Mouse (Mus musculus) limb, embryonic 14.5 days (tissue): ENCODE data around the gene Anp32a. TPM values are rescaled to one million over a fixed set of nuclear protein-coding genes. Genes with fewer than 3 reads are reported as not detected.

Source experiments
- ATAC-seq: fragments of 200-750 bp; cut with Nextera tagmentation; 2 replicates; pipeline ENCODE4 v1.8.0; 2017; ENCODE audit warnings: low read depth, moderate number of reproducible peaks, moderate TSS enrichment; ENCODE audit not compliant: low FRiP score
- DNase-seq: peaks from one replicate; pipeline ENCODE4 v3.0.0-alpha.2; 2015; ENCODE audit warnings: low spot score
- H3K27ac ChIP-seq: fragments of 300-500 bp; sonication (generic); replicated peaks from 2 replicates; pipeline ENCODE4 v1.5.1; 2014; ENCODE audit warnings: low read depth, mild to moderate bottlenecking, low read length, moderate library complexity, mixed read lengths
- H3K27me3 ChIP-seq: fragments of 300-500 bp; sonication (generic); 2 replicates; pipeline ENCODE4 v1.6.1; 2014; ENCODE audit warnings: low read length, mixed read lengths; ENCODE audit not compliant: control insufficient read depth, insufficient read depth
- H3K36me3 ChIP-seq: fragments of 300-500 bp; sonication (generic); 2 replicates; pipeline ENCODE4 v1.6.1; 2014; ENCODE audit warnings: mild to moderate bottlenecking, low read length, moderate library complexity, mixed read lengths; ENCODE audit not compliant: control insufficient read depth, insufficient read depth
- H3K4me1 ChIP-seq: fragments of 300-500 bp; sonication (generic); 2 replicates; pipeline ENCODE4 v1.6.1; 2014; ENCODE audit warnings: antibody characterized with exemption, low read length, mixed read lengths; ENCODE audit not compliant: control insufficient read depth, insufficient read depth
- H3K4me2 ChIP-seq: fragments of 300-500 bp; sonication (generic); replicated peaks from 2 replicates; pipeline ENCODE4 v1.6.1; 2014; ENCODE audit warnings: low read depth, mild to moderate bottlenecking, low read length, moderate library complexity; ENCODE audit not compliant: severe bottlenecking
- H3K4me3 ChIP-seq: fragments of 300-500 bp; sonication (generic); replicated peaks from 2 replicates; pipeline ENCODE4 v1.5.1; 2014; ENCODE audit warnings: low read length
- H3K9ac ChIP-seq: fragments of 300-500 bp; sonication (generic); 2 replicates; pipeline ENCODE4 v1.6.1; 2014; ENCODE audit warnings: mild to moderate bottlenecking, low read depth, low read length, moderate library complexity; ENCODE audit not compliant: severe bottlenecking
- H3K9me3 ChIP-seq: fragments of 300-500 bp; sonication (generic); 2 replicates; pipeline ENCODE4 v1.6.1; 2016; ENCODE audit warnings: low read length; ENCODE audit not compliant: control insufficient read depth
- POLR2A ChIP-seq: fragments of 200-500 bp; IDR thresholded peaks from 2 replicates; pipeline ENCODE4 v1.8.0; 2012; ENCODE audit warnings: inconsistent platforms, mild to moderate bottlenecking, moderate library complexity, borderline replicate concordance; ENCODE audit not compliant: insufficient read depth, insufficient read length; ENCODE audit errors: extremely low read depth
- WGBS: fragments of 180-500 bp; shearing (Covaris S2); extraction: QIAGEN DNeasy Blood & Tissue Kit; methylation state at CpG from one replicate; pipeline ENCODE4 v1.1.7; 2014; 5-methylcytosine and 5-hydroxymethylcytosine counted together
- polyA plus RNA-seq, 2 experiments: library from polyadenylated mRNA; depleted of rRNA in 1 of 2; stranded (reverse) in 1 of 2; unstranded in 1 of 2; fragments of >200 nt; fragmentation: Nextera tagmentation in 1 of 2; extraction: Ambion mirVana in 1 of 2; gene quantifications; 2 replicates each; pipeline versions ENCODE4 v1.2.1 to v1.2.3; 2012 to 2014

Gene Anp32a
- polyA plus RNA-seq, 2 experiments: 104 to 468 TPM

DNA sequence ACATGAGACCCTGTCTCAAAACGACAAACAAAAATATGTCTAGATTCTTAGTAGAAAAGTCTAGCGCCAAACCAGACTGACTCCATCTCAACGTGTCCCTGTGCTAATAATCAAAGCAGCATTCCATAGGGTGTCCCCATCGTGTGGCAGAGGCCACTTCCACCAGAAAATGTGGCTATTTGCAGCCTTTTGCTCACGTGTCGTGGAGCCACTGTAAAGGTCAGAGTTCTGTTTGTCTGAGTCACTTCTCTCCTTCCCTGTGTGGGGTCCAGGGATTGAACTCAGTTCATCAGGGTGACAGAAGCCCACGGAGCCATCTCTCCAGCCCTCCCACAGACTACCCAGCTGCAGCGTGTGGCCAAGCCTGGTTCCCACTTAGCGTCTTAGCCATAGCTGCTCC, 17.8 kb downstream of the Anp32a start:
- no peak overlapping the region for H3K9ac ChIP-seq
- H3K4me3 ChIP-seq: no peak overlapping the region
- H3K4me2 ChIP-seq: no peak overlapping the region
- ATAC-seq (no peak), DNase-seq (no peak)
- WGBS: 78% methylated on average over 9 of the region's 9 CpGs
- H3K4me1 ChIP-seq: peaks cover 25% of the 10 kb centered on the region
- no peaks in the 10 kb centered on the region for H3K27me3 ChIP-seq
- no peaks in the 10 kb centered on the region for H3K9me3 ChIP-seq
- TF ChIP-seq POLR2A: no peak
- no peak overlapping the region for H3K27ac ChIP-seq
- H3K36me3 ChIP-seq: peaks cover 17% of the 10 kb centered on the region; the same call in 1 of the 2 replicates

DNA sequence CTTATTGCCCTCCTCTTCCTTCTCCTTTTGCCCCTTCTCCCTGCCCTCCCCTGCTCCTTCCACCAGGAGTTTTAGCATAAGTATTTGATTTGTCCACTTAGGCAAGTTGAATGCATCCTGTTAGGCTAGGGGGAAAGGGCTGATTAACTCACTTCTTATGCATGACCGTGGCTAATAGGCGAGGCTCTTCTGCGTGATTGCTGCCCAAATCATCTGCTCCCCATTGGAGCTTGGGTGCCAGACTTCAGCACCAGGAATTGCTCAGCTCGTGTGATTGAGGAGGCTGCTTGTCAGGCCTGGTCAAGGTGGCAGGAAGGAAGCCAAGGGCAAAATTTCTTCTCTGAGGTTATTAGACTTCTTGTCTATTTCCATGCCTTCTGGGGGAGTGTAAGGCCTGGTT, 19.8 kb downstream of the Anp32a start:
- no peaks in the 10 kb centered on the region for H3K27me3 ChIP-seq
- TF ChIP-seq POLR2A: no peak
- WGBS: 49% methylated on average over 4 of the region's 4 CpGs
- H3K36me3 ChIP-seq: peaks cover 12% of the 10 kb centered on the region; the same call in 1 of the 2 replicates
- DNase-seq (no peak), ATAC-seq (no peak)
- H3K4me2 ChIP-seq: no peak overlapping the region
- peaks cover 40% of the 10 kb centered on the region for H3K4me1 ChIP-seq
- no peak overlapping the region for H3K9ac ChIP-seq
- no peak overlapping the region for H3K4me3 ChIP-seq
- no peaks in the 10 kb centered on the region for H3K9me3 ChIP-seq
- H3K27ac ChIP-seq: no peak overlapping the region

DNA sequence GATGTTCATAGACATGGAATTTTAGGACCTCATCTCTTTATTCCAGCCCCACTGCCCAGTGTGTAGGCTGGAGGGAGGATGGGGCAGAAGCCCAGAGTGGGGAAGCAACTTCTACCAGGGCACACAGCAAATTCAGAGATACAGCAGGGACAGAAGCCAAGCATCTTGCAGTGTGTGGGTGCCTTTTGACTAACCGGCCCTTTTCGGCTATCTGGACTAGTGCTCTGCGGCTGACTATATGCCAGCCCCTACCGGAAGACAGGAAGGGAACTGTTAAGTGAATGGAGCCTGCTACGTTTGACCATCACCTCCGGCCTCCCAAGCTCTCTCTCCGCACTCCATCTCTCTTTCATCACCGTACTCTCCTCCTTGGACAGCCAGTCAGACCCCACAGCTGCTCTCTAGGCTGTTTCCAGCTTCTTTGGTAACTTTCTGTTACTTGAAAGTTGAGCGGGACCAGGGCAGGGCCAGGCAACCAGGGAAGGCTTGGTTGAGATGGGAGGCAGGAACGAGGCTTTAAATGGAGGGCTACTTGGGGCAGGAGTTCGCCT, 21.8 kb downstream of the Anp32a start:
- WGBS: 33% methylated on average over 11 of the region's 11 CpGs
- peak overlapping the region; percentile 47; the same call in 1 of the 2 replicates for H3K9ac ChIP-seq
- ATAC-seq (no peak), DNase-seq (no peak)
- H3K27me3 ChIP-seq: no peaks in the 10 kb centered on the region
- TF ChIP-seq POLR2A: no peak
- H3K27ac ChIP-seq: no peak overlapping the region
- no peaks in the 10 kb centered on the region for H3K9me3 ChIP-seq
- H3K36me3 ChIP-seq: peaks cover 12% of the 10 kb centered on the region; the same call in 1 of the 2 replicates
- peak overlapping the region; percentile 27; the same call in 1 of the 2 replicates for H3K4me3 ChIP-seq
- peaks cover 58% of the 10 kb centered on the region for H3K4me1 ChIP-seq
- peak overlapping the region; percentile 59 for H3K4me2 ChIP-seq

DNA sequence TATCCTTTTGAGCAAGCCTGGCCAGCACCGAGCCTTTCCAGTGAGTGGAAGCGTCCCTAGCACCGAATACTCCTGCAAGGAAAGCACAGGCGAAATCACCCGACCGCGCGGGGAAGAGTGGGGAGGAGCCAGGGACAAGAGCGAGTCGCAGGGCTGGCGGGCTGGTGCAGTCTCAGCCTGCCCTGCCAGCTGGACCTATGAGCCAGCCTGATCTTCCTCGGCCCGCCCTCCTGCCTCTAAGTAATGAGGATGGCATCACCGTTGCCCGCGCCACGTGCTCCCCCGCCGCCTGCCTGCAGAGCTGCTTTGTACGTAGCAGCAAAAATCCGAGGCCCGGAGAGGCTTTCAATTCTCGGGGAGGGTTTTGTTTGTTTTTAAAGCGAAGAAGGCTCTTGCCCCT, 22.5 kb downstream of the Anp32a start:
- DNase-seq: peak; percentile 79
- Histone ChIP-seq H3K9me3 (no peaks in the 10 kb centered on the region), H3K27me3 (no peaks in the 10 kb centered on the region), H3K36me3 (peaks cover 9% of the 10 kb centered on the region; the same call in 1 of the 2 replicates), H3K27ac (0 out of 2 replicates have a peak overlapping the region, but pooled peaks have one; percentile 19), H3K9ac (peak overlapping the region; percentile 47), H3K4me1 (peaks cover 61% of the 10 kb centered on the region), H3K4me3 (peak overlapping the region; percentile 27), H3K4me2 (peak overlapping the region; percentile 59)
- 3% methylated on average over 22 of the region's 24 CpGs for WGBS
- peak; percentile 83 for ATAC-seq
- TF ChIP-seq POLR2A: no peak

DNA sequence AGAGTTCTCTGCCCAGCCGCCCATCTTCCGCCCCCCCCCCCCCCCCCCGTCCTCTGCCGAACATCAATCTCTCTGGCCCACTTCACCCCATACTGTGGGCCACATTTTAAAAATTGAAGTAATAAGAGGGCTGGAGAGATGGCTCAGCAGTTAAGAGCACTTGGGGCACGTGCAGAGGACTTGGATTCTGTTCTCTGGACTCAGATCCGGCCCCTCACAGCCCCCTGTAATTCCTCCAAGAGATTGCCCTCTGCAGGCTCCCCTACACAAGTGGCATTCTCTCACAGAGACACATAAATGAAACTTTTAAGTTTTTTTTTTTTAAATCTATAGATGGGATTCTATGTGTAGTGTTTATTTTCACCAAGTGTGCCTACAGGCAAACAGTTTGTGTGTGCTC, 23.1 kb downstream of the Anp32a start:
- 18% methylated on average over 5 of the region's 6 CpGs for WGBS
- peak overlapping the region; percentile 47 for H3K9ac ChIP-seq

More for the DNA sequence above, 23.1 kb downstream of the Anp32a start:
- DNase-seq: no peak
- Histone ChIP-seq H3K4me3 (peak overlapping the region; percentile 27; the same call in 1 of the 2 replicates), H3K27ac (no peak overlapping the region), H3K9me3 (no peaks in the 10 kb centered on the region), H3K27me3 (no peaks in the 10 kb centered on the region), H3K36me3 (peaks cover 3% of the 10 kb centered on the region; the same call in 1 of the 2 replicates), H3K4me1 (peaks cover 61% of the 10 kb centered on the region), H3K4me2 (peak overlapping the region; percentile 59)
- TF ChIP-seq POLR2A: no peak
- no peak for ATAC-seq
